Mouse (Mus musculus): ENCODE results near the gene Adprh.
"Not testable (repeated sequence)": the region's sequence is repeated elsewhere in the genome, so short reads cannot be mapped to it uniquely, and the experiment has no call there.

Adprh gene

DNA sequence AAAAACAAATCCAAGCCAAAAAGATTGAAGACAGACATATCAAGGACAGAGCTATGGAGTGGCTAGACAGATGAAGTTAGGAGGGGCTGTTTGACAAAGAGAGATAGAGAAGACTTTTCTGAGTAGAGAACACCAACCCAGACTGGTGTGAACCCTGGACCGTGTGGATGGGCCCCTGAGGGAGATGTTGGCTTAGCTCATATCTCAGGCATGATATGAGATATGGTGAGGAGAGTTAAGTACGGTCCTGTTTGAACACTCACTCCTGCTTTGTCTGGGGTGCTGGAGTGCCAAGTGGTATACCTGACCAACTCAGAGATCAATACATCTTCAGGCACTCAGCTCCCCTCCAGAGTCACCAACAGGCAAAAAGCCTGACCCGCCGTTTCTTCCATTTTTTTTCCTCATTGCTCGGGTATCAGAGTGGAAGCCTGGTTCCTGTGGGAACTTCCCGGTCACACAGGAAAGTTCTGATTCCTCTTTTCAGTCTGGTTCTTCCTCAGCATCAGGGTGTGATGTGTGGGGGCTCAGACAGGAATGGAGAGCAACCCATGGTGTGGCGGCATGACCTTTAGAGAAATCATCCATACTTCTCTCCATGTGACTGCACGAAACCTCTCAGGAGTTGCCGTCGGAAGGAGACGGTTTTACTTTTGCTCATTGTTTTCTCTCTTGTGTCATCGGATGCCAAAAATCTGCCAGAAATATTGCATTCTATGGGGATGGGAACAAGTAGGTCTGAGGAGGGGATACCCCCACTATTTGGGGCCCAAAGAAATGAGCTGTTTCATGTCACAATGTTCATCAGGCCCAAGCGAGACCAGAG is 14.8 kb upstream of the Adprh start:
- DNase-seq (ENCODE audit: low read depth): no peak

GRCm38 (mm10) chr16:38466089-38466488 is 13.6 kb upstream of the Adprh start:
- DNase-seq (ENCODE audit: low read depth): no peak

DNA sequence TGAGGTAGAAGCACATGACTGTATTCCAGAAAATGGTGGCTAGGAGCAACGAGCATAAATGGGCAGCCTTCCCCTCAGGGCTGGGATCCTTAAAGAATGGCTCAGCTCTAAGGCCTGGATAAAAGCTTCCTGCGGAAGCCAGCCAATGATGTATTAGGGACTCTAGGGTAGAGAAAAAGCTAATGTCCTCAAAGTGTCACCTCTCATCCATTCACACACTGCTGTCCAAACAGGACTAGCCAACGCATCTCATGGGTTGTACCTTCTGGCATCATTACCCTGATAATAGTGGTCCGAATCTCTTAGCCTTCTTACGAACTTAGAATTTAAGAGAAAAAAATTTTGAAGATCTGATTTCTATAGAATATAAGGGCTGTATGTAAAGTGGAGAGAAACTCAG is 10.8 kb upstream of the Adprh start:
- no peak for DNase-seq (ENCODE audit: low read depth)

DNA sequence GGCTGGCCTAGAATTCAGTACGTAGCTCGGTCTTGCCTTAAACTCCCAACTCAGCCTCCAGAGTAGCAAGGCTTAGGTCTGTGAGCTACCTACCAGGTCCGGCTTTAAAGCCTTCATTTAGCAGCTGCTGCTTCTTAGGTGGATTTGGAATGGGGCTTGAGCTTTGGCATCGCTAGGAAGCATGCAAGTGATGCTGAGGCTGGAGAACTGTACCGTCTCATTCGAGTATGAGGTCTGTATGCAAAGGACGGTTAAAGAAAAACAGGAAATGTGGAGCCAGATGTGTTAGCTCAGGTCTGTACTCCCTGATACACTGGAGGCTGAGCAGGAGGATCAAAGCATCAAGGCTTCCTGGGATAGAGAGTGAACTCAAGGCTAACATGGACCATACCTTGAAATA is 9.7 kb upstream of the Adprh start:
- no peak for DNase-seq (ENCODE audit: low read depth)

GRCm38 (mm10) chr16:38461749-38462148 is 9.2 kb upstream of the Adprh start:
- DNase-seq (ENCODE audit: low read depth): no peak

DNA sequence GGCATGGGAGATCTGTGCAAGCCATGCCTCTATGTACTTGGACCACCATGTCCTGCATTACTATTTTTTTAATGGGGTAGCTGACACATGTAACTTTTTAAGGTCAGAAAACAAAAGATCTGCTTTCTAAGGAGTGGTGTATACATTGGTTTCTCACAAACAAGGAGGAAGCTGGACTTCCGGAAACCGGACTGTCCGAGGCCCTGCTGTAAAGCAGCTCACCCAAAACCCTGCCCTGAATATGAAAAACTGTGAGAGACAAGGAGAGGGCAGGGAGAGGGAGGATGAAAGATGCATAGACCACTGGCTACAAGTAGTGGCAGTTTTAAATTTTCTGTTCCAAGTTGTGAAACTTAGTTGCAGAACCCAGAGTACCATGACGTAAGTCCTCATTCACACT is 7.5 kb upstream of the Adprh start:
- DNase-seq (ENCODE audit: low read depth): no peak

- DNase-seq (ENCODE audit: low read depth): peak; percentile 60
These were observed 6.2 kb upstream of the Adprh start for GRCm38 (mm10) chr16:38458600-38459280.

DNA sequence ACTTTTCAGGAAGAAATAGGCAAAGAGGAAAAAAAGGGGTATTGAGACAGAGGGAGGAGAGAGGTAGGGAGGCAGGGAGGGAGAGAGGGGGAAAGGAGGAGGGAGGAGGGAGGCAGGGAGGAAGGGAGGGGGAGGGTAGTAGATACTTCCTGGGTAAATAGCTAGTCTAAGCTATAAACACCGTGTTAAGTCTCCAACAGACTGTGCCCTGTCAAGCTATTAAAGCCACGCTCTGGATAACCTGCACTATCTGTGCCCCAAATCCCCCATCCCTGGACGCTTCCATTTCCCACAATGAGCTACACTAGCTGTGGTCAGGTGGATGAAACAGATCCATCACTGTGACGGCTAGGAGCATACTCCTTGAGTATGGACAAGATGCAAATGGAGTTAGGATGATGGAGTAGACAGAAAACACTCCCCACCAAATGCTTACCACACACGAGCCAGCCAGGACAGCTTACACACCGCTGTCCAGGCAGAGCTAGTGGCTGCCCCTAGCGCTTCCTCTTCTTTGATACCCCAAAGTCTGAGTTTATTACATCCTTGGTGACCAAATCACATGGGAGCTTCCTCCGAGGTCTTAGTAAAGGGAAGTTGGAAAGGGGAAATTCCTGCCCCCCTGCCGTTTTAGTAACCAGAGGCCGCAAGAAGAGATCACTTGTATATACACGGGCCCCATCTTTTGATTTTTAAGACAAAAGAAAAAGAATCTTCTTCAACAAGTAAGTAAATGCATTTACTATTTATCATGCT is 4.5 kb upstream of the Adprh start:
- DNase-seq (ENCODE audit: low read depth): no peak

- no peak for DNase-seq (ENCODE audit: low read depth)
These were observed 3.3 kb upstream of the Adprh start, which contains the start of gene Cd80 for GRCm38 (mm10) chr16:38455511-38456418. Gene Cd80 (plus strand): TSS chr16:38455561.

DNA sequence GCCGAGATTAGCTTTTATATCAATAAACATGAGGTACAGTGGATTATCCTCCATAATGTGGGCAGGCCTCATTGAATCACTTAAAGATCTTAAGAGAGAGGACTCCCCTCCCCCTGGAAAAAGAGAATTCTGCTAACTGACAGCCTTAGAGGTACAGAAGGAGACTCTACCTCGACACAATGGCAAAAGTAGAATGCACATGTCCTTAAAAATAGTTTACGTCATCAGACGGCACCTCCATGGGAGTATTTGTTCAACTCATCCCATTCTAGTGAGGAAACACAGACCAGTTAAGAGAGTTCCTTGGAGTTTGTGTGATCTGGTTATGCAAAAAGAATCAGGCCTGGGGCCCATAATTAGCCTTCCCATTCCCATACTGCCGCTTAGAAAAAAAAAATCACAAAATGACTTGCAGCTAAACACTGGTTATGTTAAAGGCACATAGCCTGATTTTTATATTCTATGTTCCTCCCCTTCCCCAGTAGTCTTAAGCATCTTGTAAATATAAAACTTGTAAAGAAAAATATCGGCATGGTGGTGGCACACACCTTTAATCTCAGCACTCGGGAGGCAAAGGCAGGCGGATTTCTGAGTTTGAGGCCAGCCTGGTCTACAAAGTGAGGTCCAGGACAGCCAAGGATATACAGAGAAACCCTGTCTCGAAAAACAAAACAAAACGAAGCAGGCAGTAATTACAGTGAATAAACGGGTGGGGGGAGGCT is 2.2 kb upstream of the Adprh start:
- no peak for DNase-seq (ENCODE audit: low read depth)

GRCm38 (mm10) chr16:38453952-38454351 is 1.4 kb upstream of the Adprh start:
- no peak for DNase-seq (ENCODE audit: low read depth)

DNA sequence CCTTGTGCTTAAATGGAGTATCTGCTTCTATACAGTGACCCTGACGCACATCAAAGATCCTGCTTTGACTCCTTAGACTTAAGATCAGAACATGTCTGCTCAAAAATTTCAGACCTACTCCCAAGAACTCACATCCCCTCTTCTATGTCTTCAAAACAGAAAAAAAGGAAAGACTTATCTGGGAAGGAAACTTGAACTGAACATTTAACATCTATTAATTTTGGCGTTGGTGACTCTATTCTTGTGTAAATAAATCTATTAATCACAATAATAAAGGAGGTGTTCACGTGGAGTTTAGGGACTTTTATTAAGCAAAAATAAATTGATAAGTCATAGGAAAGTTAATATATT is 675 bp upstream of the Adprh start:
- DNase-seq (ENCODE audit: low read depth): no peak

GRCm38 (mm10) chr16:38451421-38452205 is 890 bp downstream of the Adprh start:
- no peak for DNase-seq (ENCODE audit: low read depth)

DNA sequence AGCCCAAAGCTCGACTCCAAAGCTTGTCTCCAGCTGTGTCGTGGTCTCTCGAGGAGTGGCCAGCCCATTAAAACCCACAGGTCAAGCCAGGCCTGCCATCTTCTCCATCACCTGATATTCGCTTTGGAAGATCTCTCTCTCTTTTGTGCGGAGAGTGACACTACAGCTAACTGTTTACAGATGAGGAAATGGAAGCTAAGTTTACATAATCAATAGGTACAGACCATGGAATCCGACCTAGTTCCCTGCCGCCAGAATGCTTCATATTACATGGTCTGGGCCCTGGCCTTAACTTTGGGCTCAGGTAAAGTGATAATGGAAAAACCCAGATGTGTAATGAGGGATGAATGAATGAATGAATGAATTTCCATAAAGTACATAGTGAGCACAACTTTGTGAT is 1.8 kb downstream of the Adprh start:
- DNase-seq (ENCODE audit: low read depth): no peak

- no peak for DNase-seq (ENCODE audit: low read depth)
These were observed 4.0 kb downstream of the Adprh start for GRCm38 (mm10) chr16:38448458-38448857.

DNA sequence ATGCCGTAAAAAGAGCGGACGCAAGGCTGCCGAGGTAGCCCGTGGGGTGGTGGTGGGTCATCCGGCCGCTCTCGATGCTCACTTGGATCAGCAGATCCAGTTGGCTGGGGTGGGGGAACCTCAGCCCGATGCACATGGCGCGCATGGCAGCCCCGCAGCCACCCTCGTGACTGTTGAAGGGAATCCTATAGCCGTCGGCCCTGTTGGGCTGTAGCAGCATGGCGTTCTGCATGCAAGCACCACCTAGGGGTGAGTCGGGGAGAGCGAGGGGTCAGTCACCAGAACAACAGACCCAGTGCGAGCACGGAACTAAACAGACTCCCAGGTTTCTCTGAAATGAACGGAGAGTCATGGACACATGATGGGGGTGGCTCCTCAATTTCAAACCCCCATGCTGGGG is 5.1 kb downstream of the Adprh start:
- DNase-seq (ENCODE audit: low read depth): no peak

- not testable (repeated sequence) for DNase-seq (ENCODE audit: low read depth)
These were observed 6.4 kb downstream of the Adprh start for GRCm38 (mm10) chr16:38446141-38446540.

DNA sequence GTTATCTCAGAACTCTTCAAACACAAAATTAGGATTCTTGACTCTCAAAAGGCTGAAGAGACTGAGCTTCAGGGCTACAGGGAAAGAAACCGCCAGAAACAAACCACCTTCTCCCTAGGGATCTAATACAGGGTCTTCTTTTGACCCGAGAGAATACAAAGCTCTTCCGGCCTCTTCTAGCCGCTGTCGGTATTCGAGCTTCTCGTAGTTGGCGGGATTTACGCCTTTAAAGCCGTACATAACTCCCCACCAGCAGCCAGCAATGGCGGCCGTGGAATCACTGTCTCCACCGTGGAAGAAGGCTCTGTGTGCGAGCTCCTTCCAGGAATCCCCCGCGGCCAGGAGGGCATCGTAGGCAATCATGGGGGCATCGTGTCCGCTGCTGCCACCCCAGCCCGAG is 6.9 kb downstream of the Adprh start:
- DNase-seq (ENCODE audit: low read depth): no peak

- no peak for DNase-seq (ENCODE audit: low read depth)
These were observed 7.5 kb downstream of the Adprh start for GRCm38 (mm10) chr16:38445046-38445445.

DNA sequence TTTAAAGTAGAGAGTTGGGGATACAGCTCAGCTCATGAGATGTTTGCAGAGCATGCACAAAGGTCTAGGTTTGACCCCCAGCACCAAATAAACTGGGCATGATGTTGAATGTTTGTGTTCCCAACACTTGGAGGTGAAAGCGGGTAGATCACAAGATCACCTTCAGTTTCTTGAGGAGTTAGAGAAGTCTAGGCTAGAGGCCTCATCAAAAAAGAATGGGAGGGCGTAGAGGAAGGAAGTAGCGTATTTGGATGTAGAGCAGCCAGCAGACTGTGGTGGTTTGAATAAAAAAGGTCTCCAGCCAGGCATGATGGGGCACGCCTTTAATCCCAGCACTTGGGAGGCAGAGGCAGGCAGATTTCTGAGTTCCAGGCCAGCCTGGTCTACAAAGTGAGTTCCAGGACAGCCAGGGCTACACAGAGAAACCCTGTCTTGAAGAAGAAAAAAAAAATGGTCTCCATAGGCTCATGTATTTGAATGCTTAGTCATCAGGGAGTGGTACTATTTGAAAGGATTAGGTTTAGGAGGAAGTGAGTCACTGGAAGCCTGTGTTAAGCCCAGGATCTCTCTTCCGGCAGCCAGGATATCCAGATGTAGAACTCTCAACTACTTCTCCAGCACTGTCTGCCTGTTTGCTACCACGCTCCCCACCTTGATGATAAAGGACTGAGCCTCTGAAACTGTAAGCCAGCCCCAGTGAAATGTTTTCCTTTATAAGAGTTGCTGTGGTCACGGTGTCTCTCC is 8.6 kb downstream of the Adprh start:
- DNase-seq (ENCODE audit: low read depth): no peak
